Mouse (Mus musculus): ENCODE measurements around the gene Tifab.

The Tifab gene

GRCm38 (mm10) chr13:56176310-56176709 lies 2.4 kb downstream of the Tifab start:
- no peak for DNase-seq (ENCODE audit: low spot score in 2 of 2)

GRCm38 (mm10) chr13:56175848-56176247 lies 2.8 kb downstream of the Tifab start:
- DNase-seq (ENCODE audit: low spot score in 2 of 2), result no peak

- no peak for DNase-seq (ENCODE audit: low spot score in 2 of 2)
These were observed 5.7 kb downstream of the Tifab start for GRCm38 (mm10) chr13:56172901-56173545.

DNA sequence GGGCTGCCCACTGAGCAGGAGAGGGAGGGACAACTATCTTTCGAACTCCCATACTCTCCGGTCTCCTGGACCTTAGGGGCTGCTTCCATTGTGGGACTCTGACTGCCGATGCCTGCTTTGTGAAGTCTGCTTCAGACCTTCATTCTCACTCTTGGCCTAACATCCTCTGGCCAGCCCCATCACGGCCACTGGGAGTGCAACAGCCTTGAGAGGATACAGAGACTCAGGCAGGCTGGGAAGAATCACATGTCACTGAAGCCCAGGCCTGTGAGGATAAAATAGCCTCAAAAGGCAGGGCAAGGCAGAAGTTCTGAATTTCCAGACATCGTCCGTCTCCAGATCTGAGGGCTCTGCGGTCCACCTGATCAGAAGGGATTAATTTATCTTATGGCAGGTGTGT lies 6.6 kb downstream of the Tifab start:
- DNase-seq (ENCODE audit: low spot score in 2 of 2), result no peak

DNA sequence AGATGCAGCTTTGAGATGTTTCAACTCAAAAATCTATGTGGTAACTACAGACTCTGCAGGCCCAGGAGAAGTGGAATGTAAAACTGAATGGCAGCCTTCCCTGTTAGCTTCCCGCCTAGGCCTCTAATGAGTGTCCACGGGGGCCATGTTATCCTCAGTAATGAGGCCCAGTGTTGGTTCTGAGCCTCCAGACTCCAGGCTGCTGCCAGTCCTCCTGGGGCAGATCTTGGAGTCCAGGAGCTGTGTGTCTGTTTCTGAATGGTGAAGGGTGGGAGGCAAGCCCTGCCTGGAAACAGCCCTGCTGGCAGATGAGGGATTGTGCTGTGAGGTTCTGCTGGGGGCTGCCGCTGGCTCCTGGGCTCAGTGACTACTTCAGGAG lies 10.3 kb downstream of the Tifab start:
- no peak for DNase-seq (ENCODE audit: low spot score in 2 of 2)

GRCm38 (mm10) chr13:56167446-56168402 lies 11.0 kb downstream of the Tifab start:
- peak in 1 of 2 experiments; percentile 31 for DNase-seq (ENCODE audit: low spot score in 2 of 2)

DNA sequence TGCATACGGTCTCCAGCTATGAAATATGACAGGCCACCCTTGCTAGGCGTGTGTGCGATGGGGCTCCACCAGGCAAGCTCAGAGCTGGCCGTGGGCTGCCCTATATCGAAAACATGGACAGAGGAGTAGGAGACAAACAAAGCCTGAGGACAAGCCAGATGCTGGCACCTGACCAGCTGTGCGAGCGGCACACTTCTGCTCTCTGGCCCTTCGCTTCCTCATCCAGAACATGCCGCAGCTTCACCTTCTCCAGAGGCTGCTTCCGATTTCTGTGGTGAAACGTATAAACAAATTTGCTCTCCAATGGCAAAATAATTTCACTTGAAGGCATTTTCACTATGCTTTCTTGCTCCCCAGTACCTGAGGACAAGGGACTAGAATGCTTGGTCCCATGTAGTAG lies 13.1 kb downstream of the Tifab start:
- DNase-seq (ENCODE audit: low spot score in 2 of 2), result no peak

- no peak for DNase-seq (ENCODE audit: low spot score in 2 of 2)
These were observed 14.3 kb downstream of the Tifab start for GRCm38 (mm10) chr13:56164372-56164771.

- no peak for DNase-seq (ENCODE audit: low spot score in 2 of 2)
These were observed 14.9 kb downstream of the Tifab start for GRCm38 (mm10) chr13:56163751-56164150.

DNA sequence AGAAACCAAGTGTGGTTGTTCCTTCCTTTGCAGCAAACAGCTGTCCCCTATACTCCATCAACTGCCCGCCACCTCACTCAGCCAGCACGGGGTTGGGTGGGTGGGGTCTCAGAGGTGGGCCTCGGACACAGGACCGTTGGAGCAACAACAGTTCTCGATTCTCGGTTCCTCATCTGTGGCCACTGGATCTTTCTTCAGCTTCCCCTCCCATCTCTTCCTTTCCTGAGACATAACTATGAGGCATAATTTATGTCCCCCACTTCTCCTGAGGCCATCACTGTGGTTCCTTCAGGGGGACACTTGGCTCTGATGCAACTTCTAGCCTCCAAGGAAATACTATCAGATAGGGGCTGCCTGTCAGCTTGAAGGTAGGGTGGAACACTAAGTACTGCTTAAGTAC lies 15.8 kb downstream of the Tifab start:
- DNase-seq (ENCODE audit: low spot score in 2 of 2), result no peak

DNA sequence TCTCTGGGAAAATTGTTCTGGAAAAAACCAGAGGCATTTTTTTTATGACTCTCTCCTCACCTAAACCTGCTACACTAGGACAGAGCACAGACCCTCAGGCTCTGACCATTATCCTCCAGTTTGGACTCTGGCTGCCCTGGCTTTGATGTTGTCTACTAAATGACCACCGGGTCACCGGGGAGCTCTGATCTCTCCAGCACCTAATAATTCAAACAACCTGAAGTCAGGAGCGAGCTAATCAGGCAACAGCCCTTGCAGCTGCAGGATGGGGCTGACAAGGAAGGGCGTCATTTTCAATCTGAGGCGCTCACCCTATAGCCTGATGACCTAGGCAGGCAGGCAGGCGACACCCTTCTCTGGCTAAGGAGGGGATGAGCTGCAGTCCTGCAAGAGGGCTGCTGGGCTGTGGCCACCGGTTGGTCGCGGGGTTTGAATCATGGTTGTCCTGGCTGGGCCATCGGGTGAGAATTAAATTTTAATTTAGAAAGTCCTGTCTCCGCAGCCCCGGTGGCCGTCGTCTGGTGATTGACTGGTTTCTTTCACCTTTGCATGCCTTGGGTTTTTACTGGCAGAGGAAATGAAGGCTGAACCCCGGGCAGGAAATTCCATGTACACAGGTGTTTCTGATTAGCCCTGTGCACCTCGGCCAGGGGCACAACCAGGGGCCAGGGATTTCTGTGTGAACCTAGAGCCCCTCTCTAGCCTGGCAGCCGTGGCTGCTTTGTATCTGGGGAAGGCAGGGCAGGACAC lies 18.9 kb downstream of the Tifab start:
- no peak for DNase-seq (ENCODE audit: low spot score in 2 of 2)

DNA sequence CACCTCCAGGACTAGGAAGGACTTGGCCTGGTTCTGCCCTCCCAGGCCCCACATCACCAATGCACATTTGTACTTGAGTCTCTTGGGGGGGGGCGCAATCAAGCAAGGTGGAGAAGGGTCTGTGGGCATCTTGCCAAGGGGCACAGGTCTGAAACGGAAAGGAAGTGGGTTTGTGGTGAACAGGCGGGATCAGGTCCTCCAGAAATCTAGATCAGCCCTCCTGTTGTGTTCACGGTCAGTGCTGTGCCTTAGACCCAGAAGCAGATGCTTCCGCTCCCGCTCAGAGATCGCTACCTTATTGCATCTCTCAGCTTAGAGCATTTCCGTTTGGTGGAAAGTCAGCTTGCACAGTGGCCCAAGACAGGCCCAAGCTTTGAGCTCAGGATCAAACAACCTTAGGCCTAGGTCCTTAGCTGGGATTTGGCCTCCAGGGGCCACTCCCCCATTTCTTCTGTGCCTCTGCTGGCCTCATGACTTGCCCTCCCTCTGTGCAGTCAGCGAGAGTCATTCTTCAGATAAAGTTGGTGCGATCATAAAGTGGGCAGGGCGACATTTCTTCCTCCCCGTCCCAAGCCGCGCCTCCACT lies 19.6 kb downstream of the Tifab start:
- DNase-seq (ENCODE audit: low spot score in 2 of 2), result no peak

DNA sequence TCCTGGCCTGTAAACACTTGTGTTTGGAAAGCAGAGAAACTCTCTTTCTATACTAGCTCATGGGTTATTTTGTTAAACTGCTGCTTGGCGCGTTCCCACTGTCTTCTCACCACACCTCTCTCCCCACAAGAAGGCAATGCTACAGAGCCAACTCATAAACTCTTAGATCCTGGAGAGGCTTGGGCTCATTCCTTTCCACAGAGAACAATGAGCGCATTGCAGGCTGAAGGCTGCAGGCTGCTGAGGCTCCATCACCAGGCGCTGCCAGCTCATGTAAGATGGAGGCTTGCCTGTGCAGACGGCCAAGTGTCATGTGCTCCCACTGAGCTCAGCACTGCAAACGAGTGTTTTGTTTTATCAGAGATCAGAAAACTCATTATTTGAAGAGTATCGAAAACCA lies 23.0 kb downstream of the Tifab start:
- no peak for DNase-seq (ENCODE audit: low spot score in 2 of 2)

DNA sequence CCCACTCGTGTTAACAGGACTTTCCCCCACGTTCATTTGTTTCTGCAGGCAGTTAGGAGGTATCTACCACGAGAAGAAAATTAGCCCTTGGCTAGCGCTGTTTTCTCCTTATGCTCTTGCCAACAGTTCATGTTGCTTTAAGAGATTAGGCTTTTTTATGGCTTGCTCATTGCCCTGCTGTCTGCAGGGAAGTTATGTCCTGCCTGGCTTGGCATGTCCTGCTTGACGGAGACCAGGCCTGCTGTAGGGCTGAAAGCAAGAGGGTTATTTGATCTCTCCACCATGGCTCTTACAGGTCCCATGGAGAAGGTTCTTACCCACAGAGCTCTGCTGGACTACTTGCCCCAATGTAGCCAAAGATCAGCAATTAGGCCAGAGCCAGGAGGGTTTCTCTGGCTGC lies 23.6 kb downstream of the Tifab start:
- no peak for DNase-seq (ENCODE audit: low spot score in 2 of 2)

DNA sequence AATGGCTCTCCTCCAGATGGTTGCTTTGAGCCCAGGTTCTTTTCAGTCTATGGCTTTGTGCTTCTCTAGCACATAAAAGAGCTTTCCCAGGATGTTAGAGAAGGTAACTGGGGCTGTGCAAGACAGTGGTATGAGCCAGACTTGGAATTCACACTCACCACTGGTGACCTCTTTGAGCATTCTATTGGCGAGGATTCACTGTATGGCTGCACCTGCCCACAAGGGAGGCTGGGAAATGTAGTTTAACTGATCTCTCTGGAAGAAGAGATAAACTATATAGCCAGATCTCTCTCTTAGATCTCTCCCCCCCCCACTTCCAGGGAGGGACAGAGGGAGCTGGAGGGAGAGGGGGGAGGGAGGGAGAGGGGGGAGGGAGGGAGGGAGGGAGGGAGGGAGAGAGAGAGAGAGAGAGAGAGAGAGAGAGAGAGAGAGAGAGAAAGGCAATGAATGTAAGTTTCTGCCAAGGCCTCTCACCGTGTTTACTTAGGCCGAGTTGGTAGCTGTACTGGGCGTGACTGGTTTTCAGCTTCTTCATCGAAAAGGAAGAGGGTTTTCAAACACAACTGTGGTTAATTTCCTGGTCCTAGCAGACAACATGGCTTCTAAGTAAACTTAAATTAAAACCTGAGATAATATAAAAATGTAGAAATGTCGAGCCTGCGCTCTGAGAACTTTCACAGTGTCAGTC lies 25.8 kb downstream of the Tifab start:
- DNase-seq (ENCODE audit: low spot score in 2 of 2), result no peak

- peak; percentile 60 to 63 for DNase-seq (ENCODE audit: low spot score in 2 of 2)
These were observed 27.1 kb downstream of the Tifab start for GRCm38 (mm10) chr13:56151404-56152226.

DNA sequence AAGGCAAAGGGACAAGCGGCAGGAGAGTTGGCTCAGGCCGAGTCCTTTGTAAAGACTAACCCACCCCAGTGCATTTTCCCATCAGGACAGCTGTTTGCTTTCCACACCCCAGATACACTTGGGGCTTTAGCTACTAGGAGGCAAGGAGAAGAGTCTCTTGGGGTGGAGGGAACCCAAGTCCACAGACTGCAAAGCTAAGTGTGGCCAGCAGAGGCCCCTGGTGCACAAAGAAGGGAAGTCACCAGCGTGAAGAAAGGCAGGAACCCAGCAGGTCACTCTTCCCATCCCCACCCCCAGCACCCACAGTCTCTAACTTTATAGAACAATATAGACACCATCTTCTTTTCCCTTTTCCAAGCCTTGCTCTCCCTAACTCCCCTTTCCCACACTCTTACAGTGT lies 33.2 kb downstream of the Tifab start:
- peak; percentile 22 to 27 for DNase-seq (ENCODE audit: low spot score in 2 of 2)

- DNase-seq (ENCODE audit: low spot score in 2 of 2), result no peak
These were observed 34.7 kb downstream of the Tifab start for GRCm38 (mm10) chr13:56144021-56144420.

- no peak for DNase-seq (ENCODE audit: low spot score in 2 of 2)
These were observed 35.6 kb downstream of the Tifab start for GRCm38 (mm10) chr13:56143151-56143513.

- DNase-seq (ENCODE audit: low spot score in 2 of 2), result no peak
These were observed 36.1 kb downstream of the Tifab start for GRCm38 (mm10) chr13:56142382-56143150.

Data from right cerebral cortex, adult 2 months (tissue).